Mouse (Mus musculus) CD4-positive helper T cell, adult 2 months (primary cell): ENCODE data around the gene Gm44596.
A peak's percentile ranks its signal among the peaks of the same experiment; 100 is the strongest.

ENCODE experiments used
- DNase-seq: peaks from one replicate; pipeline ENCODE4 v3.0.0-alpha.2; 2012; ENCODE audit warnings: low read depth, missing footprints, low spot score

The Gm44596 gene

GRCm38 (mm10) chr6:128429300-128429699 is 54.0 kb downstream of the Gm44596 start:
- no peak for DNase-seq

DNA sequence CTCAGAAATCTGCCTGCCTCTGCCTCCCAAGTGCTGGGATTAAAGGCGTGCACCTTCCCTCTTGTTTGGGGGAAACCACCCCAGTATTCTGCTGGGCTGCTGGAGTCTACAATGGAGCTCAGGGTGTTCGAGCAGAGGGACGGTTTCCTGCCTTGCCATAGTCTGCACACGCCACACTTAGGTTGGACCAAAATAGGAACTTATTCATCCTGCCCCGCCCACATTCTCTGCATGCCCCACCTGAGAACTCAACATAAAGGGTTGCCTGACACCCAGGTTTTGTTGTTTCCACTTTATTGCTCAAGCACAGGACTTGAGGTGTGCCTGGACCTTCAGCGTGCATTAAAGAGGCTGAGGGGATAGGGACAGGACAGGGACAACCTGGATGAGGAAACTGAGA is 54.5 kb downstream of the Gm44596 start:
- DNase-seq, result no peak

- no peak for DNase-seq
Measured at GRCm38 (mm10) chr6:128432356-128432915, 57.1 kb downstream of the Gm44596 start.

GRCm38 (mm10) chr6:128433566-128433965 is 58.3 kb downstream of the Gm44596 start:
- no peak for DNase-seq

GRCm38 (mm10) chr6:128435474-128435873 is 60.2 kb downstream of the Gm44596 start:
- DNase-seq, result no peak

DNA sequence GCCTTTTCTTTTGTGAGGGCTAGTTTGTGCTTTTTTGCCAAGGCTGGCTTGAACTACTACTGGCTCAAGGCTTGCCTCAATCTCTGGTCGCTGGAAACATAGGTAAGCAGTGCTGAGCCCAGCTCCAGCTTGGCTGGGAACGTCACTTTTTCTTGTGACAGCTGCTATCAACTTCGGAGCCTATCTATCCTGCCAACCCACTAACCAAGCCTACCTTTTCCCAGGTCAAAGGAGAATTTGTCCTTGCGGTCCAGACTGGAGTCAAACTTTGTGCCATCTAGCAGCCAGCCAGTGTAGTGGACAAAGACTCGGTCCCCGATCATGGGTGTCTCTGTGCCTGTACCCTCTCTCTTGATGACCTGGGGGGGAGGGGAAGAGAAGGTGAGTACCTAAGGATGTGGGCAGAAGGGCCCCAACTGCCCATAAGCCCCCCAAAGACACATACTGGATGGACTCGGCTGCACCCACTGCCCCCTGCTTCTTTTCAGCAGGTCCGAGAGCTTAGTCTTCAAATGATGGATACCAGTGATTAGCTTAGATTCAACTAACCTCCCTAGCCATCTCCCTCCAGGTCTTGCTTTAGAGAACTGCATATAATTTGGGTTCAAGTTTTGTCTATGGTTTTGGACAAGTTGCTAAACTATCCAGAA is 61.2 kb downstream of the Gm44596 start:
- no peak for DNase-seq

DNA sequence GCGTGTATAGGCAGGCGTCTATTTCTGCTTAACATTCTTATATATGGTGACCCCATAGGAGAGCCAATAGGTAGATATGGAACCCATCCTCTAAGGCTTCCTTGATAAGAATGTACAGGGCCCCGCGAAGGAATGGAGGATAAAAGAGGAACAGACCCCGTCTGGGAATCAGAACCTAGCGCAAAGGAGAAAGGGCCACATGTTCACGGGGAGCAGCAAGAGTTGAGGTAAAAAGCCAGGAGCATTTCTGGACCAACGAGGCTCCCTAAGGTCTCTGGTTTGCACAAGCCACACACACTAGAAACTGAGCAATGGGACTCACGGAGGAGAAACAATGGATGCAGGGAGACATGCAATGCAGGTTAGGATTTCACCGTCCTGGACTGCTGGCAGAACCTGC is 62.0 kb downstream of the Gm44596 start:
- DNase-seq, result no peak

DNA sequence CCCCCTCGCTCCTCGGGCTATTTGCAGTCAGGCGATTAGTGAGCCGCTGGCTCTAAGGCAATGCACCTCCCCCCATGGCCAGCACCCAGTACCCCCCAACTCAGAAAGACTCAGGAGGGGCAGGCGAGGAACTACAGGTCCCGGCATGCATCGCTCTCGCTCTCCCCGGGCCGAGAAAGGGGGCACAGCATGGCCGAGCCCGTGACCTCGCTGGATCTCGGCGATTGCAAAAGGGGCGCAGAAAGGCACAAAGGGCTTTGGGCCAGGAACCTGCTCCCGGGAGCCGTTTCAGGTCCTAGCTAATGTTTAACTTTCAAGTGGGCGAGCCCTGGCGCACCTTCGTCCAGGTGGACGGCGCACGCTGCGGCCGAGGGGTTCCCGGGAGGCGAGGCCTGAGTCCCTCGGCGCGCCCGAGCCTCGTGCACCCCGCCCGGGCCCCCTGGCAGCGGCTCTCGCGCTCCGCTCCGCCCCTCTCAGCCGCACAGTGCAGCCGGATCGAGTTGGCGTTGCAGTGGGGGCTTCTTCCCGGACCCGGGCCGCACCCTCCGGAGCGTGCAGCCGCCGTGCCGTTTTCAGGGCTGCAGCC is 62.5 kb downstream of the Gm44596 start:
- DNase-seq, result peak; percentile 49

DNA sequence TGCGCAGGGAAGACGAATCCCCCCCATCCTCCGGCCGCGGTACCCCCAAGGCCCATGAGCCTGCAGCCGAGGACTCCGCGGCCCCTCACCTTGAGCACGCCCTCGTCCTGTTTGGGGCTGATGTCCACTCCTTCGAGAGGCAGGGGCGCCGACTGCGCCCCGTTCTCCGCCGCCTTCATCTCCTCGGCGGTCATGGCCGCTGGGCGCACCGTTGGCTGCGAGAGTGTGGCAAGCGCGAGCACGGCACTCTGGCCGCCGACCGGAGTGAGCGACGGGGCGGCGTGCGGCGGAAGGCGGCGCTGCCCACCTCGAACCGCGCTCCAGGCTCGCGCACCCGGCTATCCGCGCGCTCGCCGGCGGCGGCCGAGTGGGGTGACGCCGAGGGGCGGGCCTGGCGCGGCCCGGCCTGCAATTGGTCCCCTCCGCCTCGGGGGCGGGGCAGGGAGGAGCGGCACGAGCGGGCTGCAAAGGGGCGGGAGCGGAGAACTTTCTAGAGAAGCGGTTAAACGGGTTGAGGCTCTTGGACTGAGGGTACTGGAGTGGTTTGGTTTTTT is 63.1 kb downstream of the Gm44596 start, which contains the start of gene Fkbp4:
Fkbp4 (minus strand) TSS at position 361 of the 554 bp plus-strand sequence.
- DNase-seq, result peak; percentile 93

DNA sequence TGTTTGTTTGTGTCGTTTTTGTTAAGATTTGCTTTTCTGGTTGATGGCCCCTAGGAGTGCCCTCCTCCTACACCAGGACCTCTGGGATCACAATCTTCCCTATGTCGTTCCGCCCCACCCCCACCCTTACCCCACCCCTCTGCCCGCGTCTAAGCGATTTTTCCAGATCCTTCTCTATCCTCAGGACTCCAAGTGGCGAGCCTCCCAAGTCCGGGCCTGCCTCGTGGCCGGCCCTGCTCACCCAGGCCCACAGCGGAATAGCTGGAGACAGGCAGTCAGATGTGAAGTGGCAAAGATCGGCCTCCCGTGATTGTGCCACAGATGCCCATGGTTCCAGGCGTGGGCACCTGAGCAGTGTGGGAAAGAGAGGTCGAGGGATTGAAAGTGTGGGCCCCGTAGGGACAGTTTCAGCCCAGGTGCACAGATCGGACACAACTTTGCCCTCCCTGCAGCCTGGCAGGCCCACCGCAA is 63.6 kb downstream of the Gm44596 start:
- DNase-seq, result no peak

DNA sequence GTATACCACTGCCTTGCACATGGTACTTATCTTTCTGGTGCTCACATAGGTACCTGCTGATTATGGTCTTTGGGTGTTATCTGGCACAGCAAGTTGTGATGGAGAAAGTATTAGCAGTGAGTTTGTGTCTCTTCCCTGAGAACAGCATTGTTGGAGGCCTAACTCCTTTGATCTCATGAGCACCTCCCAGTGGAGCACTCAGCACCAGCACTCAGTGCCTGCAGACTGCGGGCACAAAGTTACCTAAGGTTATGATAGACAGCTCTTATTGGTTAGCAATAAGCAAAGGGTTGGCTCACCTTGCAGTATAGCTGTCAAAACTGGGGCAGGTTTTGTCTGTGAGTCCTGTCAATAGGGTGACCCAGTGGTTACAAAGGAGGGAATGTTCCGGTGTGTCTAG is 64.9 kb downstream of the Gm44596 start:
- peak; percentile 16 for DNase-seq

DNA sequence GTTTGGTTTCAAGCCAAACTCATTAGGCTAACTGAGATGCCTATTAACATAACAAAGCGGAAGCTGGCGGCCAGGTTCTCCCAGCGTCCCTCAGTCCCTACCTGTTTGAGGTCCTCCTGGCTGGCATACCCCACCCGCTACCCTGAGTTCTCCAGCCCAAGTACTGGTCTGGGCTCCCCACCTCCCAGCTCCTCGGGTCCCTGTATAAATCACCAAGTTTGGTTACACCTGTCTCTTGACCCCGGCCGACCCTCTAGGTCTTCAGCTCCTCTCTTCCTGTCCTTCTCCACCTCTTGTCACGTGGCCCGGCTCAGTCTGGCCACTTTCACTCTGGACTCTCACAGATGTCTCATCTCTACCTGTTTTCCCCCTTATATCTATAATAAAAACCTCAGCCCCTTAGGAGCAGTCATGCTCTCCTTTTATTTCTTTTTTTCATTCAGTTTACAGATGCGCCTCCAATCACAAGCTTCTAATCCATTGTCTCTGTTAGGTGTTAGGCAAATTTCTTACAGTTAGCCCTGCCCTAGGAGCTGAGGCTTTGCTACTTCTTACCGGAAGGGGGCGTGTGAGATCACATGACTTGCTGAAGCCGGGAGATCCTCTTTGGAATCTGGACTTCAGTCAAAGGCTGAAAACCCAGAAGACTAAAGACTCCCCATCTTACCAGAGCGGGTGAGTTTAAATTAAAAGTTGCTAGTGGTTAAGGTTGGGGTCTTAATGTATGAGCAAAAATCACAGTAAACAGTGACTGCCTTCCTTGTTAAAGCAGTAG is 70.6 kb downstream of the Gm44596 start:
- DNase-seq, result peak; percentile 30

GRCm38 (mm10) chr6:128447063-128447462 is 71.8 kb downstream of the Gm44596 start:
- DNase-seq, result no peak

- no peak for DNase-seq
Measured at GRCm38 (mm10) chr6:128455835-128456605, 80.7 kb downstream of the Gm44596 start.
